8 mouse cellular contexts compared by ENCODE assay signal in genomic region chr5:140890050-140890449, GRCm38 (mm10). TPM values are rescaled to one million over a fixed set of nuclear protein-coding genes. Genes with fewer than 3 reads are reported as not detected.
A peak's percentile ranks its signal among the peaks of the same experiment; 100 is the strongest.
DNase-seq lines count a peak whose midpoint lies in the region; ATAC-seq lines count a peak whose summit lies in the region.

No protein-coding gene starts in this region.

- no peak overlapping the region for H3K27ac ChIP-seq in heart, embryonic 11.5 days (ENCODE audit: low read depth, low read length)
- peak overlapping the region; percentile 69 for H3K27ac ChIP-seq in limb, embryonic 15.5 days

- no peak overlapping the region for H3K4me3 ChIP-seq in heart, embryonic 11.5 days (ENCODE audit: low read depth, low read length)
- H3K4me3 ChIP-seq in limb, embryonic 15.5 days, result no peak overlapping the region

- peak; percentile 95 for DNase-seq in heart, adult 11 months
- DNase-seq in urinary bladder, postnatal 14 days (ENCODE audit: low spot score), result peak; percentile 22
- DNase-seq in urinary bladder, postnatal 36 days (ENCODE audit: low spot score in 2 of 2), result no peak
- peak; percentile 45 for DNase-seq in thymus, postnatal 4 days
- DNase-seq in spleen, postnatal 10 days (ENCODE audit: low spot score in 2 of 2), result no peak
- DNase-seq in yolk sac, embryonic 10.5 days (ENCODE audit: low spot score), result no peak

- ATAC-seq in heart, embryonic 11.5 days (replicated peaks; ENCODE audit: insufficient number of reproducible peaks, low FRiP score, low TSS enrichment), result no peak; the same call in 1 of the 2 replicates
- peak; percentile 54 for ATAC-seq in limb, embryonic 15.5 days (ENCODE audit: insufficient number of reproducible peaks, low FRiP score, low TSS enrichment, low read depth)

- 0 out of 2 replicates have a peak, but pooled peaks cover 3% of the 10 kb centered on the region for H3K27me3 ChIP-seq in heart, embryonic 11.5 days (ENCODE audit: control insufficient read depth, insufficient read depth, low read length)
- H3K27me3 ChIP-seq in limb, embryonic 15.5 days, result no peaks in the 10 kb centered on the region

- no peaks in the 10 kb centered on the region for H3K4me1 ChIP-seq in heart, embryonic 11.5 days (ENCODE audit: control insufficient read depth, insufficient read depth, low read length)
- H3K4me1 ChIP-seq in limb, embryonic 15.5 days, result peaks cover 18% of the 10 kb centered on the region

- H3K9ac ChIP-seq in heart, embryonic 11.5 days (ENCODE audit: low read depth, low read length), result no peak overlapping the region
- no peak overlapping the region for H3K9ac ChIP-seq in limb, embryonic 15.5 days

- no peaks in the 10 kb centered on the region for H3K9me3 ChIP-seq in heart, embryonic 11.5 days (replicated peaks; ENCODE audit: control insufficient read depth, low read length)
- no peaks in the 10 kb centered on the region for H3K9me3 ChIP-seq in limb, embryonic 15.5 days

- WGBS in heart, embryonic 11.5 days (ENCODE audit: insufficient replicate concordance), result 59% methylated on average over 14 of the region's 14 CpGs
- 45% methylated on average over 14 of the region's 14 CpGs for WGBS in limb, embryonic 15.5 days

- H3K36me3 ChIP-seq in heart, embryonic 11.5 days (ENCODE audit: control insufficient read depth, insufficient read depth, low read length), result no peaks in the 10 kb centered on the region
- H3K36me3 ChIP-seq in limb, embryonic 15.5 days, result no peaks in the 10 kb centered on the region

- no peak overlapping the region for H3K4me2 ChIP-seq in heart, embryonic 11.5 days
- H3K4me2 ChIP-seq in limb, embryonic 15.5 days, result no peak overlapping the region

RNA-seq across cellular contexts. Expression of gene Gna12, which starts 59.8 kb away (rescaled TPM):
- polyA plus RNA-seq in heart, embryonic 11.5 days (2014; fragmentation: Nextera tagmentation; extraction: Ambion mirVana), result 33.1 and 34.0 TPM in 2 replicates
- 19.1 and 24.3 TPM in 2 replicates for polyA plus RNA-seq in limb, embryonic 15.5 days (2015; fragmentation: Nextera tagmentation; extraction: Ambion mirVana)

Comparison
In these comparisons a context has a peak if more than half of its experiments do, and no peak if none do; other contexts are left out.
1. DNase-seq: peak in heart, adult 11 months (single experiment), urinary bladder, postnatal 14 days (single experiment) and thymus, postnatal 4 days (single experiment); none in urinary bladder, postnatal 36 days (0 of 2), spleen, postnatal 10 days (0 of 2) and yolk sac, embryonic 10.5 days (single experiment).